Mouse (Mus musculus) bone marrow macrophage, adult 2 months (primary cell): ENCODE data around the gene Fes.

Source experiments
- CTCF ChIP-seq: IDR thresholded peaks from 2 replicates; pipeline ENCODE4 v1.5.1; 2012; ENCODE audit warnings: low read depth, mild to moderate bottlenecking, low read length, moderate library complexity
- POLR2A ChIP-seq: IDR thresholded peaks from 2 replicates; pipeline ENCODE4 v1.6.1; 2012; ENCODE audit warnings: mild to moderate bottlenecking, low read depth, low read length, borderline replicate concordance

- TF ChIP-seq CTCF (no peak), POLR2A (no peak)
Observed at GRCm38 (mm10) chr7:80436571-80436970, 48.8 kb upstream of the Fes start.
